Mouse (Mus musculus): ENCODE results near the gene 6030468B19Rik. TPM values are rescaled to one million over a fixed set of nuclear protein-coding genes. Genes with fewer than 3 reads are reported as not detected.

6030468B19Rik gene
- polyA plus RNA-seq, 1 experiment from 2014 or later: 0.42 TPM

- Histone ChIP-seq H3K36me3 (peaks cover 49% of the 10 kb centered on the region), H3K27ac (no peak overlapping the region), H3K4me1 (peaks cover 16% of the 10 kb centered on the region), H3K9ac (no peak overlapping the region), H3K27me3 (replicated peaks) (no peaks in the 10 kb centered on the region), H3K9me3 (no peaks in the 10 kb centered on the region), H3K4me3 (no peak overlapping the region), H3K4me2 (replicated peaks) (no peak overlapping the region)
- WGBS: 89% methylated on average over 9 of the region's 9 CpGs
- no peak for ATAC-seq (ENCODE audit: low FRiP score, low read depth)
These were observed 56.8 kb downstream of the 6030468B19Rik start for GRCm38 (mm10) chr11:117854241-117854640.

GRCm38 (mm10) chr11:117855360-117855759, 57.9 kb downstream of the 6030468B19Rik start:
- no peak overlapping the region for H3K4me3 ChIP-seq
- H3K9ac ChIP-seq: no peak overlapping the region
- 97% methylated on average over 5 of the region's 5 CpGs for WGBS
- no peaks in the 10 kb centered on the region for H3K9me3 ChIP-seq
- peaks cover 7% of the 10 kb centered on the region for H3K4me1 ChIP-seq
- peaks cover 8% of the 10 kb centered on the region for H3K27me3 ChIP-seq (replicated peaks)
- ATAC-seq (ENCODE audit: low FRiP score, low read depth): no peak
- H3K4me2 ChIP-seq (replicated peaks): no peak overlapping the region
- H3K27ac ChIP-seq: no peak overlapping the region
- H3K36me3 ChIP-seq: peaks cover 49% of the 10 kb centered on the region

DNA sequence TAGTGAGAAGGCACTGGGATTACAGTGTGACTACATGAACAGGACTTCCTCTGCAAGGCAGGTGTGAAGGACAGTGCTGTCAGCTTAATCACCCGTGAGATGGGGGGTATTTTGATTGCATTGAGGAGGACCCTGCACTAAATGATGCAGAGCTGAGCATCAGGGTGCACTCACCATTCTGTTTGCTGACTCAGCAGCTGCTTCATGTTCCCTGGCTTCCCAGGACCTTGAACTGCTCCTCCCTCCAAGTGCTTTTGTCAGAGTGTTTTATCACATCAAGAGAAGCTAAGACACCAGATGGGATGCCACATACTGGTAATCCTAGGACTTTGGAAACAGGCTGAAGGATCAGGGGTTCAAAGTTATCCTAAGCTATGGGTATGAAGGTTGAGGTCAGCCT, 58.5 kb downstream of the 6030468B19Rik start:
- Histone ChIP-seq H3K27ac (no peak overlapping the region), H3K27me3 (replicated peaks) (peaks cover 14% of the 10 kb centered on the region), H3K9me3 (no peaks in the 10 kb centered on the region), H3K9ac (no peak overlapping the region), H3K36me3 (peaks cover 49% of the 10 kb centered on the region), H3K4me2 (replicated peaks) (no peak overlapping the region), H3K4me3 (no peak overlapping the region), H3K4me1 (0 out of 2 replicates have a peak, but pooled peaks cover 9% of the 10 kb centered on the region)
- ATAC-seq (ENCODE audit: low FRiP score, low read depth): no peak
- 90% methylated on average over 1 of the region's 1 CpGs for WGBS

Other genes with a start within 250 kb of the 6030468B19Rik start
- 25.0 and 26.6 TPM in 2 replicates for gene Tnrc6c, start 143.4 kb upstream of the 6030468B19Rik start, polyA plus RNA-seq (2016; fragmentation: Nextera tagmentation; extraction: Ambion mirVana)
- gene Tmc8, start 15.6 kb upstream of the 6030468B19Rik start, polyA plus RNA-seq (2016; fragmentation: Nextera tagmentation; extraction: Ambion mirVana): 1.0 and 1.4 TPM in 2 replicates
- 11.2 and 11.5 TPM in 2 replicates for gene Tmc6, start 15.5 kb upstream of the 6030468B19Rik start, polyA plus RNA-seq (2016; fragmentation: Nextera tagmentation; extraction: Ambion mirVana)
- gene Gm20708, start 12.0 kb downstream of the 6030468B19Rik start, polyA plus RNA-seq (2016; fragmentation: Nextera tagmentation; extraction: Ambion mirVana): 0.70 TPM in 1 of 2 replicates, not detected in the other
- gene Syngr2, start 12.0 kb downstream of the 6030468B19Rik start, polyA plus RNA-seq (2016; fragmentation: Nextera tagmentation; extraction: Ambion mirVana): 19.0 and 19.4 TPM in 2 replicates
- gene Afmid, start 28.3 kb downstream of the 6030468B19Rik start, polyA plus RNA-seq (2016; fragmentation: Nextera tagmentation; extraction: Ambion mirVana): 3.4 and 4.0 TPM in 2 replicates
- 53.8 and 54.4 TPM in 2 replicates for gene Tk1, start 28.4 kb downstream of the 6030468B19Rik start, polyA plus RNA-seq (2016; fragmentation: Nextera tagmentation; extraction: Ambion mirVana)
- 168 and 183 TPM in 2 replicates for gene Birc5, start 51.6 kb downstream of the 6030468B19Rik start, polyA plus RNA-seq (2016; fragmentation: Nextera tagmentation; extraction: Ambion mirVana)
- gene Tmem235, start 63.1 kb downstream of the 6030468B19Rik start, polyA plus RNA-seq (2016; fragmentation: Nextera tagmentation; extraction: Ambion mirVana): not detected in 2 replicates
- 3.1 and 3.2 TPM in 2 replicates for gene Tha1, start 75.8 kb downstream of the 6030468B19Rik start, polyA plus RNA-seq (2016; fragmentation: Nextera tagmentation; extraction: Ambion mirVana)
- gene Socs3, start 172.4 kb downstream of the 6030468B19Rik start, polyA plus RNA-seq (2016; fragmentation: Nextera tagmentation; extraction: Ambion mirVana): 9.2 and 10.1 TPM in 2 replicates
- gene Pgs1, start 188.6 kb downstream of the 6030468B19Rik start, polyA plus RNA-seq (2016; fragmentation: Nextera tagmentation; extraction: Ambion mirVana): 50.2 and 50.3 TPM in 2 replicates